Mouse (Mus musculus) erythroblast, embryonic 14.5 days (primary cell): Measurements from ENCODE around the gene Thsd4.

ENCODE experiments used
- GATA1 ChIP-seq: IDR thresholded peaks from 2 replicates; pipeline ENCODE4 v1.6.1; 2012; ENCODE audit warnings: low read length, inconsistent platforms, mixed read lengths
- TAL1 ChIP-seq: IDR thresholded peaks from 3 replicates; pipeline ENCODE4 v1.6.1; 2012; ENCODE audit warnings: low read length, inconsistent platforms, mixed read lengths

GRCm38 (mm10) chr9:60195502-60195901, 326.3 kb downstream of the Thsd4 start:
- TF ChIP-seq GATA1 (no peak), TAL1 (no peak)
